Mouse (Mus musculus) right cerebral cortex, adult 18-20 months (tissue): Measurements from ENCODE around the gene Nt5c.
"Not testable (repeated sequence)": the region's sequence is repeated elsewhere in the genome, so short reads cannot be mapped to it uniquely, and the experiment has no call there.

Source experiments
- DNase-seq: peaks from one replicate; pipeline ENCODE4 v3.0.0; 2022; ENCODE audit warnings: mixed read lengths

Nt5c gene

DNA sequence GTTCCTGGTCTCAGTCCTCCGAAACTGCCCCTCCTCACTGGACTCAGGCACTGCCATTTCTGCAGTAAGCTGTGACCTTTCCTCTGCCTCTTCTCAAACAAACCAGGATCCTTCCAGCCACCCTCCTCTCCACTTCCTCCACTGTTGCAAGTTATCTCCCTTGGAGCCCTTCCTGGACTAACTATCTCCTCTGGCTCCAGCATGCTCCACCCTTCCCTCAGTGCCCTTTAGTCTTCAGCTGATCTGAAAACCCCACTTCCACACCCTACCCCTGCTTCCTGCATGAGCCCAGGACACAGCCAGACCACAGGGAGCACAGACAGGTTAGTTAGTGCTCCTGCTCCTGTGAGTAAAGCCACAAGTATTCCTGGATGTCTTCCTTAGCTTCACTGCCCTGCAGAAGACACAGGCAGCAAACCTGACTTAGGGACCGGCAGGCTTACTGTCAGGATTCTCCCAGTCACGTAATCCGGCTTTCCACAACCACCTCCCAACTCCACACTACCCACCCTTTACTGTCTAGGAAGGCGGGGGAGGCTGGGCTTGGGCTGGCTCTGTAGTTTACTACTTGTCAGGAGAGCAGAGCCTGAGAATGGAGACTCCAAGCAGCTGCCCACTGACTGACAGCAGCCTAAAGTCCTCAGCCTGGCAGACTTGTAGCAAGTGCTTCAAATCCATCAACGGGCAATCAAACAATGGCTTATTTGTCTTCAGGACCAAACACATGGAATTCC is 18.3 kb upstream of the Nt5c start:
- DNase-seq = no peak

DNA sequence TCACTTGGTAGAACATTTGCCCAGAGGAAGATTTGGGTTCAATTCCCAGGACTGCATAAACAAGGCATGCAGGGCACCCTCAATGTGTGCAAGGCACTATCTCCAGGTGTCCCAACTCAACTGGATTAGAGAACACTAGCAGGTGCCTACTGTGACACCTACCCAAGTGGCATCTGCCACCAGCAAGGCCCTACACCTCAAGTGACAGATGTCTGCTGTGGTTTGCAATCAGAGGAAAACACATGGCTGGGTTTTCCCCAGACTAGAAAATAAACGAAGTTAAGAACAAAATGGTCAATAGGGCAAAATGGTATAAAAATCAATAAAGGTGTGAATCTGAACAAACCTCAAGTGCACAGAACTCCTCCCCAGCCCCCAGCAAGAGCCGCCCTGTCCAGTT is 16.4 kb upstream of the Nt5c start:
- no peak for DNase-seq

GRCm38 (mm10) chr11:115506586-115506985 is 14.9 kb upstream of the Nt5c start:
- no peak for DNase-seq

- DNase-seq = no peak
Observed at GRCm38 (mm10) chr11:115502636-115503035, 11.0 kb upstream of the Nt5c start.

GRCm38 (mm10) chr11:115496559-115496958 is 4.9 kb upstream of the Nt5c start:
- not testable (repeated sequence) for DNase-seq

DNA sequence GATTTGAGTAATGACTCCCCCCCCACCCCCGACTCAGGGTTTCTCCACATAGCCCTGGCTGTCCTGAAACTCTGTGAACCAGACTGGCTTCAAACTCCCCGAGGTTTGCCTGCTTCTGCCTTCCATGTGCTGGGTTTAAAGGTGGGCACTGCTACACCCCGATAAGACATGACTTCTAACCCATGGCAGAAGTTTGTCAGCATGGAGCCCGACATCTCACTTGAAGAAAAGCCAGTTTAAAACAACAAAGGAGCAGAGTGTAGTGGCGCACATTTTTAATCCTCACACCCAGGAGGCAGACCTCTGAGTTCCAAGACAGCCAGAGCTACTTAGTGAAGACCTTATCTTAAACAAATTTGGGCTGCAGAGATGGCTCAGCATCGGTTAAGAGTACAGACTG is 725 bp upstream of the Nt5c start:
- DNase-seq = no peak

DNA sequence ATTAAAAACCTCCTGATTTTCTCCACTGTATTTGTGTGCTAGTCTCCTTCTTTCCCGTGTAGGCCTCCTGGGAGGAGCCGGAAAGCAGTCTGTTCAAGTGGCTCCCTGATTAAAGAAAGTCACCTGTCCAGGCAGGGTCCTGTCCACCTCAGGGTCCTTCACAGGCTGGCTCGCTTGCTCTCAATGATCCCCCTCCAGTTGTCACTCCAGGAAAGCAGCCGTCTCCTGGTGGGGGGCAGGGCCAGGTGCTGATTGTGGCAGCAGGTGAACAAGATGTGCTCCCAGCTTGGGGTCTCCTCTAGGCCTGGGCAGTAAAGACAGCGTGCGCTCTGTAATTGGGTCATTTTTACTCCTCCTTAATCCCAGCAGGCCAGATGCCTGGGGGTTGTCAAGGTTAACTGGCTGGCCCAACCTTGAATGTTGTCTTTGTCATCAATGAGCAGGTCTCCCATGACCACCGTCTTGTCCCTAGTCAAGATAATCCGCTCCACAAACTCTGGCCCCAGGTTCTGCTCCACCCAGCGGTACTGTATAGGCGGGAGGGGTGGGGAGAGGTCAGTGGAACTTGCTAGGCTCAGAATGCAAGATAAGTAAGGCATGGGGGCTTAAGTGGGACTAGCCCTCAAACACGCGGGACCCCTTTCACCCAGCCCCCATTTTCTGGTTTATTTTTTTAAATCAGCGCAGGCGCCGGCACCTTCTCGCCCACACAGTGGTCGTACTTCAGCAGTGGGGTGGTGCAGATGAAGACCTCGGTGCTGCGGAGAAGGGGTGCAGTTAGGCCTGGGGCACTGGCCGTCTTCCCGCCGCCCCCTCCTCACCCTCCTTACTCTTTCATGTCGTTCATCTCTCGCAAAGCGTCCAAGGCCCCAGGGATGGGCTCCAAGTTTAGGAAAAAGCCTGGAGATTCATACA is 964 bp downstream of the Nt5c start:
- DNase-seq = no peak

GRCm38 (mm10) chr11:115488551-115489104 is 3.0 kb downstream of the Nt5c start:
- no peak for DNase-seq

- no peak for DNase-seq
Observed at GRCm38 (mm10) chr11:115485155-115485554, 6.5 kb downstream of the Nt5c start.

- peak; percentile 75 for DNase-seq
Observed at GRCm38 (mm10) chr11:115483726-115484125, 7.9 kb downstream of the Nt5c start.

DNA sequence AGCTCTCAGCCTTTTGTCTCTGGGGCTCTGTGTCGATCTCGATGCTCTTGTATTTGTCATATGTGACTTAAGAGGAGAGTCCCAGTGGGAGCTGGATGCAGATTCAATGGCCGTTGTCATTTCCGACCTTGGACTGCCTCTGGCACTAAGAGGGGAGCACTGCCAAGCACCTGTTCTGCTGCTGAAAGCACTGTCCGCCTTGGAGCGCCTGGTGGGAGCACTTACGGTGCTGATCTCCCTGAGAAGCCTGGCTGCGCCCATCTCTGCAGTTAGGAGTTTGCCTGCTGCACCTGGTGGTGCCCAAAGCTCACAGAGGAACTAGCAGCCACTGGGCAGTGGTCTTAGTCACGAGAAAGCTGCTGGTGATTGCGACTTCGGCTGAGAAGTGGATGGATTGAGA is 8.4 kb downstream of the Nt5c start:
- no peak for DNase-seq

GRCm38 (mm10) chr11:115481553-115482259 is 10.0 kb downstream of the Nt5c start:
- peak; percentile 81 for DNase-seq

- no peak for DNase-seq
Observed at GRCm38 (mm10) chr11:115478296-115478938, 13.2 kb downstream of the Nt5c start.

DNA sequence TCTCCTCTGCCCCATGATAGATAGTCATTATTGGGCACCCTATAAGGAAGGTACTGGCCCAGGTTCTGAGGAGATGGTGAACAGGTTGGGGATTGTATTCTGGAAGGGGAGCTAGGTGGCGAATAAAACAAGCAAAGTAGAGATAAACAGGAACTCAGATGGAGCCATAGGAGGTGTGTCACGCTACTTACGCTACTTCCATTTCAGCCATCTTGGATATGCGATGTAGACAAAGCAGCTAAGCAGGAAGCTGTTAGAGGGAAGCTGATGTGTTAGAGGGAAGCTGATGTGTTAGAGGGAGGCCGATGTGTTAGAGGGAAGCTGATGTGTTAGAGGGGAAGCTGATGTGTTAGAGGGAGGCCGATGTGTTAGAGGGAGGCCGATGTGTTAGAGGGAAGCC is 14.3 kb downstream of the Nt5c start:
- not testable (repeated sequence) for DNase-seq

DNA sequence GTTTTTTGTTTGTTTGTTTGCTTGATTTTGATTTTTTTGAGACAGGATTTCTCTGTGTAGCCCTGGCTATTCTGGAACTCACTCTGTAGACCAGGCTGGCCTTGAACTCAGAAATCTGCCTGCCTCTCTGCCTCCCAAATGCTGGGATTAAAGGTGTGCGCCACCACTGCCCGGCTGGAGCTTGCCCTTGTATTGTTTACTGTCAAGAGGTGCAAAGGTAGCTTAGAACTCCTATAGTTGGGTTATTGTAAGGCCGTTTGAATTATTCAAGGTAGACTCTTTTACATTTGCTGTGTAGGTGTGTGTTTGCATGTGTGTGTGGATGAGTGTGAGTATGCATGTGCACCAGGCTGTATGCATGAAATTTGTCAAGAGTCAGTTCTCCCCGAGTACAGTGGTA is 15.0 kb downstream of the Nt5c start:
- DNase-seq = not testable (repeated sequence)

GRCm38 (mm10) chr11:115475758-115476237 is 15.9 kb downstream of the Nt5c start:
- no peak for DNase-seq

- DNase-seq = peak; percentile 97
Observed at GRCm38 (mm10) chr11:115475025-115475757, 16.5 kb downstream of the Nt5c start, which contains the start of gene Armc7. Gene Armc7 (plus strand): TSS chr11:115475667.

- DNase-seq = peak; percentile 94
Observed at GRCm38 (mm10) chr11:115473626-115474275, 17.9 kb downstream of the Nt5c start.

GRCm38 (mm10) chr11:115472183-115472582 is 19.5 kb downstream of the Nt5c start:
- DNase-seq = no peak

- DNase-seq = no peak
Observed at GRCm38 (mm10) chr11:115467217-115467618, 24.4 kb downstream of the Nt5c start.

DNA sequence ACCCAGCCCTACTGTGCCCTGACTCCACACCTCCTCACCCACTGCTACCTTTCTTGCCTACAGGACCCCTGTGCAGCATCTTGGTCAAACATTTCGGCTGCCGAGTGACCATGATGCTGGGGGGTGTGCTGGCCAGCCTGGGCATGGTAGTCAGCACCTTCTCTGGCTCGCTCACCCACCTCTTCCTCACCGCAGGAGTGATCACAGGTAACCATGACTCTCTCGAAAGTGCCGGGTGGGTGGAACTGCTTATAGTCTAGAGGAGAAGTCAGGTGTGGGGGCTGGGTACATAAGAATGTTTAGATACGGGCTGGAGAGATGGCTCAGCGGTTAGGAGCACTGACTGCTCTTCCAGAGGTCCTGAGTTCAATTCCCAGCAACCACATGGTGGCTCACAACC is 26.8 kb downstream of the Nt5c start:
- DNase-seq = no peak
